Mouse (Mus musculus) heart, embryonic 12.5 days (tissue): ENCODE results near the gene Ncoa5. TPM values are rescaled to one million over a fixed set of nuclear protein-coding genes. Genes with fewer than 3 reads are reported as not detected.

Experiments used
- ATAC-seq: fragments of 200-750 bp; cut with Nextera tagmentation; 2 replicates; pipeline ENCODE4 v1.8.0; 2017; ENCODE audit warnings: moderate TSS enrichment, moderate library complexity; ENCODE audit not compliant: insufficient number of reproducible peaks, low FRiP score
- H3K27ac ChIP-seq: fragments of 300-500 bp; sonication (generic); 2 replicates; pipeline ENCODE4 v1.5.1; 2016; ENCODE audit warnings: mild to moderate bottlenecking, moderate library complexity; ENCODE audit not compliant: poor library complexity, severe bottlenecking
- H3K27me3 ChIP-seq: fragments of 300-500 bp; sonication (generic); replicated peaks from 2 replicates; pipeline ENCODE4 v1.6.1; 2016; ENCODE audit warnings: mild to moderate bottlenecking, moderate library complexity
- H3K36me3 ChIP-seq: fragments of 300-500 bp; sonication (generic); 2 replicates; pipeline ENCODE4 v1.6.1; 2016; ENCODE audit warnings: mild to moderate bottlenecking, moderate library complexity
- H3K4me1 ChIP-seq: fragments of 300-500 bp; sonication (generic); replicated peaks from 2 replicates; pipeline ENCODE4 v1.6.1; 2016; ENCODE audit warnings: mild to moderate bottlenecking
- H3K4me2 ChIP-seq: fragments of 300-500 bp; sonication (generic); 2 replicates; pipeline ENCODE4 v1.6.1; 2016; ENCODE audit warnings: mild to moderate bottlenecking, moderate library complexity
- H3K4me3 ChIP-seq: fragments of 300-500 bp; sonication (generic); 2 replicates; pipeline ENCODE4 v1.5.1; 2016; ENCODE audit warnings: mild to moderate bottlenecking
- H3K9ac ChIP-seq: fragments of 300-500 bp; sonication (generic); 2 replicates; pipeline ENCODE4 v1.6.1; 2016; ENCODE audit warnings: mild to moderate bottlenecking, moderate library complexity
- H3K9me3 ChIP-seq: fragments of 300-500 bp; sonication (generic); replicated peaks from 2 replicates; pipeline ENCODE4 v1.6.1; 2016; ENCODE audit warnings: mild to moderate bottlenecking, moderate library complexity
- WGBS: fragments of 180-500 bp; shearing (Covaris S2); methylation state at CpG from one replicate; pipeline ENCODE4 v1.1.7; 2016; 5-methylcytosine and 5-hydroxymethylcytosine counted together
- polyA plus RNA-seq: library from polyadenylated mRNA; unstranded; fragments of >200 nt; fragmentation: Nextera tagmentation; extraction: Ambion mirVana; gene quantifications from 2 replicates; pipeline ENCODE4 v1.2.1, GENCODE M21; 2016

Gene Ncoa5
- polyA plus RNA-seq, result 50.6 and 55.8 TPM in 2 replicates

DNA sequence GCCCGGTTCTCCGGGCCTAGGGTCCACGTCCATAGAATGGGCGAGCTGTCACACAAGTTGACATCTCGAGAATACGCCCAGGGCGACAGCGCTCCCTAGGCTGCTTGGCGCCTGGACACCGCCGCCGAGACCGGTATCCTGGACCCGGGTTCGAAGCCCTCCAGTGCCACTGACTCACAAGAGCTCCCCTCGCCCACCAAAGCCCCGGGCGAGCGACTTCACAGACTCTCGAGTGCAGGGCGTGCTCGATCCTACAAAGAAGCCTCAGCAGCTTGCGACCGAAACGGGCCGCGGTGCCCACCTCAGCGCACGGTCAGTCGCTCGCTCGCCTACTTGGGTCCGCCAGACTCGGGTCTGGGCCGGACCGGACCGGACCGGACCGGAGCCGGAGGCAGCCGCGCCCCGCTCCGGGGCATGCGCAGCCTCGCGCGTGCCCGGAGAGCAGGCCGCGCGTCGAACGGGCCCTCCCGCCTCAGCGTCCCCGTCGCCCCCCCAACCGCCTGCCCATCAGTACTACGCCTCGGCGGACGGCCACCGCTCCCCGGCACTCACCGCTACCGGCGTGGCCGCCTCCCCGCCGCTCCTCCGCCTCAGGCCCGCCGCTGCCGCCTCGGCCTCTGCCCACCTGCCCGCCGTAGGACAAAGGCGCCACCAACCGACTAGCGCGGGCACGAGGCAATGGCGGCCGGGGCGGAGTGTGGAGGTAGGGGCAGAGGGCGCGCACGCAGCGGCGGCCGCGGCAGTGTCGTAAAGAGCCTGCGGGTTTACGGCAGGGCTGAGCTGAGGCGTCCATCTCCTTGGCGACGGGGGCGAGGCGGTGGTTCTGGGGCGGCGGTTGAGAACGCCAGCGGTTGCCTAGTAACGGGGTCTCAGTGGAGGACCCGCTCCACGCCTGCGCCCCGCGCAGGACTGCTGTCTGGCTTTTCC, at the start of gene Ncoa5:
TSS of gene Ncoa5 (minus strand) at position 737 of the 927 bp plus-strand sequence.
- peaks cover 19% of the 10 kb centered on the region for H3K4me1 ChIP-seq
- WGBS, result under 1% methylated on average over 111 of the region's 111 CpGs
- H3K9me3 ChIP-seq, result no peaks in the 10 kb centered on the region
- peak within 1 kb of the TSS; percentile 81 for H3K4me2 ChIP-seq
- peak within 1 kb of the TSS; percentile 60 for H3K27ac ChIP-seq
- no peaks in the 10 kb centered on the region for H3K27me3 ChIP-seq
- no peaks in the 10 kb centered on the region for H3K36me3 ChIP-seq
- peak within 1 kb of the TSS; percentile 85 for H3K4me3 ChIP-seq
- ATAC-seq, result peak; percentile 96
- peak within 1 kb of the TSS; percentile 92 for H3K9ac ChIP-seq

GRCm38 (mm10) chr2:165081257-165081656, 46.6 kb upstream of the Ncoa5 start:
- no peaks in the 10 kb centered on the region for H3K36me3 ChIP-seq
- H3K9me3 ChIP-seq, result no peaks in the 10 kb centered on the region
- 11% methylated on average over 7 of the region's 7 CpGs for whole genome bisulfite sequencing
- no peaks in the 10 kb centered on the region for H3K4me1 ChIP-seq
- no peak for ATAC-seq
- no peak overlapping the region for H3K27ac ChIP-seq
- no peak overlapping the region for H3K4me2 ChIP-seq
- H3K27me3 ChIP-seq, result peaks cover 72% of the 10 kb centered on the region
- no peak overlapping the region for H3K4me3 ChIP-seq
- no peak overlapping the region for H3K9ac ChIP-seq

GRCm38 (mm10) chr2:165080657-165081056, 46.0 kb upstream of the Ncoa5 start:
- WGBS, result 14% methylated on average over 9 of the region's 9 CpGs
- no peaks in the 10 kb centered on the region for H3K4me1 ChIP-seq
- no peaks in the 10 kb centered on the region for H3K9me3 ChIP-seq
- H3K4me3 ChIP-seq, result no peak overlapping the region
- H3K9ac ChIP-seq, result no peak overlapping the region
- H3K27ac ChIP-seq, result no peak overlapping the region
- no peaks in the 10 kb centered on the region for H3K36me3 ChIP-seq
- H3K4me2 ChIP-seq, result no peak overlapping the region
- no peak for ATAC-seq
- H3K27me3 ChIP-seq, result peaks cover 72% of the 10 kb centered on the region

DNA sequence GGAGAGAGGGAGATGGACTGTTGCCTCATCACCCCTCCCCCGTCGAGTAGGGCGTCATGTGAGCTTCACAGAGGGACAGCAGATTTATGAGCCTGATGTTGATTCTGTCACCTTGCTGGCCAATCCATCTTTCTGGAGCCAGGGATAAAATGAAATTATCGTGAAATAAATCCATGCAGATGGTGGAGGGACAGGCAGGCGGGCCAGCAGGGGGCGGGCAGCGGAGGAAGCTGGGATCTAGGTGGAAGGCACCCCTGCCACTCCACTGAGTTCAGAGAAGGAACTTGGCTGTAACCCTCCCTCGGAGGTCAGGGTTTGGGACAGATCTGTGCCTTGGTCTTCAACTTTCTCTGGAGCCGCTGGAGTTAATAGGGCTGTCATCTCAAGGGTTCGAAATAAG, 43.9 kb upstream of the Ncoa5 start:
- WGBS, result 26% methylated on average over 10 of the region's 10 CpGs
- no peak for ATAC-seq
- peaks cover 83% of the 10 kb centered on the region for H3K27me3 ChIP-seq
- no peaks in the 10 kb centered on the region for H3K36me3 ChIP-seq
- no peak overlapping the region for H3K27ac ChIP-seq
- no peak overlapping the region for H3K4me3 ChIP-seq
- H3K4me2 ChIP-seq, result no peak overlapping the region
- H3K4me1 ChIP-seq, result peaks cover 8% of the 10 kb centered on the region; the same call in 1 of the 2 replicates
- H3K9ac ChIP-seq, result no peak overlapping the region
- H3K9me3 ChIP-seq, result no peaks in the 10 kb centered on the region

DNA sequence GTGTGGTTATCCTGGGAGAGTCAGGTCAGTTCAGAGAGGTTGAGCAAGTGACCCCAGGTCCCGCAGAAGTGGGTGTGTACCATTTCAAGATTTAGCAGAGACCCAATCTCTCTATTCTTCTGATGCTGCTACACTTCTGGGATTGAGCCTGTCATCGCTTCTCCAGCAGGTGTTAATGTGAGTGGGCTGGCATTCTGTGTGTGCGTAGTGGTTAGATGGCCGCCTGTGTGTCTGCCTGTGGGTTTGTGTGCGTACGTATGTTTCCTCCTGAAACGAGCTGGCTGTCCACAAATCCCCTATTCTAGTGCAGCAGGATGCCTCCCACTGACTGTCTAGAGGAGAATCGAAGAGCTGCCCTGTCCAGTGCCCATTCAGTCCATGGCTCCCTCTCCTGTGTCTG, 43.4 kb upstream of the Ncoa5 start:
- no peak overlapping the region for H3K9ac ChIP-seq
- H3K4me1 ChIP-seq, result peaks cover 12% of the 10 kb centered on the region; the same call in 1 of the 2 replicates
- H3K4me2 ChIP-seq, result no peak overlapping the region
- no peaks in the 10 kb centered on the region for H3K9me3 ChIP-seq
- H3K4me3 ChIP-seq, result no peak overlapping the region
- H3K36me3 ChIP-seq, result no peaks in the 10 kb centered on the region
- no peak for ATAC-seq
- H3K27ac ChIP-seq, result no peak overlapping the region
- 63% methylated on average over 8 of the region's 8 CpGs for WGBS
- peaks cover 88% of the 10 kb centered on the region for H3K27me3 ChIP-seq

DNA sequence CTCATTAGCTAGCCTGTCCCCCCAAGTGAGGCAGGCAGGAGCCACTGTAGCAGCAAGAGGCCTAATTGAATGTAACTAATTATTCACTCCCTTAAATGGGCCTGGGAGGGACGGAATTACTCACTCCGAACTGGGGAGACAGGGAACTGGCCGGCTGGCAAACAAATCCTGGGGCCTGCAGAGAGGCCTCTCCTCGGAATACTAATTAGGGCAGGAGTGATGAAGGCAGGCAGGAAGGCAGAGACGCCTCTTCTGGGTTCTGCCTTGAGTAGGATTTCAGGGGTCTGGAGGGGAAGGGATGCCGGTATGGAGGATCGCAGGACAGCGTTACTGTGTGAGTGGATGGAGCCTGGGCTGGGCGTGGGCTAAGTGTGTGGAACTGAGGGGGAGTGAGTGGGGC, 42.4 kb upstream of the Ncoa5 start:
- no peak overlapping the region for H3K4me2 ChIP-seq

GRCm38 (mm10) chr2:165074937-165075336, 40.3 kb upstream of the Ncoa5 start:
- Histone ChIP-seq H3K27me3 (peaks cover 94% of the 10 kb centered on the region), H3K27ac (no peak overlapping the region), H3K9ac (no peak overlapping the region), H3K4me3 (no peak overlapping the region), H3K36me3 (no peaks in the 10 kb centered on the region), H3K9me3 (no peaks in the 10 kb centered on the region), H3K4me2 (no peak overlapping the region), H3K4me1 (peaks cover 12% of the 10 kb centered on the region)
- 0 out of 2 replicates have a peak, but pooled peaks have one; percentile 27 for ATAC-seq
- WGBS, result 32% methylated on average over 2 of the region's 2 CpGs

More for the DNA sequence above, 42.4 kb upstream of the Ncoa5 start:
- 9% methylated on average over 9 of the region's 9 CpGs for WGBS
- no peak overlapping the region for H3K9ac ChIP-seq
- H3K36me3 ChIP-seq, result no peaks in the 10 kb centered on the region
- peaks cover 12% of the 10 kb centered on the region; the same call in 1 of the 2 replicates for H3K4me1 ChIP-seq
- H3K9me3 ChIP-seq, result no peaks in the 10 kb centered on the region
- no peak overlapping the region for H3K27ac ChIP-seq
- ATAC-seq, result no peak
- no peak overlapping the region for H3K4me3 ChIP-seq
- H3K27me3 ChIP-seq, result peaks cover 96% of the 10 kb centered on the region

DNA sequence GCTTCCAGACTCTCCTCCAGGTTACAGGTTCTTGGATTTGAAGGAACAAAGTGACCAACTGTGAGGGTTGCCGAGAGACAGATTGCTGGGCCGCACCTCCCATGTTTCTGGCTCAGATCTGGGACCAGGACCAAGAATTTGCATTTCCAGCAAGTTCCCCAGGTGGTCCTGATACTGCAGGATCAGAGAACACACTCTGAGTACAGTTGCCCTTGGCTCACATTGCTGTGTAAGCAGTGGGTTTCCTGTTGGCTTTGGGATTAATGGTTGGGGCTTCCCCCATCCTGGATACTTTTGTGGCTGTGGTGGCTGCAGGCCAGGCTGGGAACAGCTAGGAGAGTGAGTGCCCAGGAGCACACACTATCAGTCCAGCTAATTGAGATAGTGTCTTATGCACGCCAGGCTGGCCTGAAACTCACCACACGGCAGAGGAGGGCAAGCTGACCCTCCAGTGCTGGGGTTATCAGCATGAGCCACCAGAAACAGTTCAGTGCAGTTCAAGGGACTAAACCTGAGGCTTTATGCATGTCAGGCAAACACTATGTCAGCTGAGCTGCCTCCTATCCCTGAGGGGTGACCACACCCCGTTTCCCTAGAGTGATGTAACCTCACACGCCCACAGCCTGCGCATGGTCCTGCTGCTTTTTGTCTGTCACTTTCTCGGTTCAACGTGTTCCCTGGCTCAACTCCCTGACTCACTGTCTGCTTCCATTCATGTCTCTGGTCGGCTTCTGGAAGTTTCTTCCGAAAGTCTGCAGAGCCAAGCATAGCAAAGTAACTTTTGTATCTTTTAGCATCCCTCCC, 39.6 kb upstream of the Ncoa5 start:
- Histone ChIP-seq H3K27ac (no peak overlapping the region), H3K9me3 (no peaks in the 10 kb centered on the region), H3K27me3 (peaks cover 94% of the 10 kb centered on the region), H3K4me2 (no peak overlapping the region), H3K4me3 (no peak overlapping the region), H3K36me3 (no peaks in the 10 kb centered on the region), H3K9ac (no peak overlapping the region), H3K4me1 (peaks cover 12% of the 10 kb centered on the region)
- peak; percentile 54; the same call in 1 of the 2 replicates for ATAC-seq
- WGBS, result 27% methylated on average over 11 of the region's 11 CpGs

- H3K27me3 ChIP-seq, result peaks cover 92% of the 10 kb centered on the region
- no peak overlapping the region for H3K4me3 ChIP-seq
- no peak overlapping the region for H3K27ac ChIP-seq
- no peak overlapping the region for H3K9ac ChIP-seq
- no peak for ATAC-seq
- H3K4me2 ChIP-seq, result no peak overlapping the region
- H3K4me1 ChIP-seq, result peaks cover 12% of the 10 kb centered on the region
- 21% methylated on average over 9 of the region's 9 CpGs for WGBS
- no peaks in the 10 kb centered on the region for H3K36me3 ChIP-seq
- no peaks in the 10 kb centered on the region for H3K9me3 ChIP-seq
Measured at GRCm38 (mm10) chr2:165073381-165073781, 38.7 kb upstream of the Ncoa5 start.

DNA sequence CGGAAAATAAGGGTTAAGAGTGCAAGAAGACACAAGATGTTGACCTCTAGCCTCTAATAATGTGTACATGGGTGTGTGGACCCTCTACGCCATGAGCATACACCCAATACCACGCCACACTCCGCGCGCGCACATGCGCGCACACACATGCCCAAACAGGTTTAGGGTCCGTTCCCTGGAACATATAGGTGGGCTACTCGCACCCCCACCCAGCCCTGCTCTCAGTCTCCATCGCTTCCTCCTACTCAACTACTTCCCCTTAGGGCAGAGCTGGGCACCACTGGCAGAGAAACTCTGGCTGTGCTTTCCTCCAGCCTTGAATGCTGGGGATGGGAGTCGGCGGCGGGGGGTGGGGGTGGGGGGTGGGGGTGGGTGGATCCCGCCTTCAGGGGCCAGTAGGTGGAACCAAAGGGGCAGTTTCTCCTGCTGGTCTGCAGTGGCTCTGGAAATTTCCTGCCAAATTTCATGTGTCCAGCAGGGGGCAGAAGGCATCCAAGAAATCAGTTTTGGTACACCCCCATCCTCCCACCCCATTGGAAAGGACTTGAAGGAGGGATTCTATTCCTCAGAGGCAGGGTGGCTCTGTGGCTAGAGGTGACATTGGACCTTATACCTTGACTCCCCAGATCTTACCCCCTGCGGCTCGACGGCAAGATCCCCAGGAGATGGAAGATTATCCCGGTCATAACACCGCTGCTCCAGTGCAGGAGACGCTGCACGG, 35.6 kb upstream of the Ncoa5 start:
- Histone ChIP-seq H3K36me3 (no peaks in the 10 kb centered on the region), H3K9ac (no peak overlapping the region), H3K9me3 (no peaks in the 10 kb centered on the region), H3K4me2 (peak overlapping the region; percentile 35; the same call in 1 of the 2 replicates), H3K27me3 (peaks cover 72% of the 10 kb centered on the region), H3K27ac (no peak overlapping the region), H3K4me3 (no peak overlapping the region), H3K4me1 (peaks cover 12% of the 10 kb centered on the region)
- 0 out of 2 replicates have a peak, but pooled peaks have one; percentile 16 for ATAC-seq
- whole genome bisulfite sequencing, result 18% methylated on average over 23 of the region's 23 CpGs
